Comparison of ENCODE assay signal across 32 mouse cellular contexts in the genomic region with DNA sequence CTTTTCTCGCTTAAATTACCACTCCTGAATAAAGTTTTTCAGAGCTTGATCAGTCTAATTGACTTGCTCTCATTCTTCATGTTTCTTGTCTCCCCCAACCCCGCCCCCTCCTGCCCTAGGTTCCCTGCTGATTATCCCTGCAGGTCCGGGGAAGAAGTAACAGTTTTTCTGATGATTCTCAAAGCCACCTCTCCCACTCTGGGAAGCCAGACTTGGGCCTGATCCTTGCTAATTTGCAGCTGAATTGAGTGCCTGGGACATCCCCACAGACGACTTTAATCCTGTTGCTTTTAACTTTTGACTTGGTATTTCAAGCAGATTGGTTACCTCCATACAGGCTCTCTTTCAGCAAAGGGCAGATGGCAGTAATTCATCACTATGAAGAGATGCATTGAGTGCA. TPM values are rescaled to one million over a fixed set of nuclear protein-coding genes. Genes with fewer than 3 reads are reported as not detected.
DNase-seq lines count a peak whose midpoint lies in the region; ATAC-seq and TF ChIP-seq lines count a peak whose summit lies in the region.
"Had no signal": no experiment of that assay in that cellular context is flagged by ENCODE, and none has a peak within 500 bp of the region (broad histone marks: within the 10 kb centered on the region; RNA-seq: fewer than 3 reads in every experiment).

No protein-coding gene starts in this region.

- no peak for ATAC-seq in kidney, postnatal 0 days (replicated peaks; ENCODE audit: low FRiP score, low read depth)
- ATAC-seq: activated CD4-positive, CD25-positive, alpha-beta regulatory T cell, adult 4 months; CD4-positive, CD25-positive, alpha-beta regulatory T cell, adult 4 months; forebrain, embryonic 13.5 days; forebrain, embryonic 16.5 days; Patski had no signal

- no peaks in the 10 kb centered on the region for H3K9me3 ChIP-seq in kidney, postnatal 0 days (replicated peaks; ENCODE audit: low read length)
- no peaks in the 10 kb centered on the region for H3K9me3 ChIP-seq in ES-E14 (ENCODE audit: control insufficient read depth, insufficient read depth, low read depth, low read length)
- H3K9me3 ChIP-seq: forebrain, embryonic 10.5 days; forebrain, embryonic 13.5 days; G1E; hindbrain, embryonic 12.5 days; hindbrain, embryonic 15.5 days had no signal

- in situ Hi-C loops in ES-E14 (cut with MboI; ENCODE audit: low sequenced_read_pairs in 2 of 2, unreplicated experiment in 2 of 2): loop anchor here in 1 of 2 experiments (10.0 kb wide), 1 partner anchor 56 kb away; no protein-coding TSS in a partner anchor

- DNase-seq in kidney, postnatal 0 days (ENCODE audit: low spot score): no peak
- no peak for DNase-seq in kidney, adult 8-10 months
- DNase-seq in ES-CJ7 (ENCODE audit: low read depth, low spot score) (peak; percentile 62), ES-E14 (ENCODE audit: low read depth, low spot score) (no peak)
- DNase-seq in layer of hippocampus, postnatal 10 days (ENCODE audit: low spot score in 2 of 2): no peak
- DNase-seq in lung, postnatal 25 days (ENCODE audit: low spot score): no peak
- DNase-seq: adrenal gland, adult 8-10 months; adrenal gland, postnatal 36 days; cerebellum, adult 11 months; cerebellum, adult 8-10 months; cerebellum, postnatal 14 days; gastrocnemius, postnatal 14 days; heart, adult 11 months had no signal

- H3K27ac ChIP-seq in kidney, postnatal 0 days: 0 out of 2 replicates have a peak overlapping the region, but pooled peaks have one; percentile 36
- peak overlapping the region; percentile 63; the same call in 1 of the 2 replicates for H3K27ac ChIP-seq in ES-E14 (ENCODE audit: insufficient read depth, low read depth, low read length, poor library complexity, severe bottlenecking)
- H3K27ac ChIP-seq: forebrain, embryonic 10.5 days; forebrain, embryonic 13.5 days; hindbrain, embryonic 12.5 days; hindbrain, embryonic 15.5 days had no signal

- H3K4me2 ChIP-seq in kidney, postnatal 0 days (ENCODE audit: low read length): no peak overlapping the region
- H3K4me2 ChIP-seq: forebrain, embryonic 13.5 days; heart, embryonic 11.5 days; hindbrain, embryonic 12.5 days; hindbrain, embryonic 15.5 days had no signal

- H3K9ac ChIP-seq in kidney, postnatal 0 days (ENCODE audit: low read depth, low read length): no peak overlapping the region
- no peak overlapping the region for H3K9ac ChIP-seq in ES-E14 (ENCODE audit: insufficient read depth, low read depth, low read length, poor library complexity, severe bottlenecking)
- H3K9ac ChIP-seq: forebrain, embryonic 13.5 days; hindbrain, embryonic 12.5 days; hindbrain, embryonic 15.5 days had no signal

- H3K27me3 ChIP-seq in kidney, postnatal 0 days (ENCODE audit: insufficient read depth, low read length): no peaks in the 10 kb centered on the region
- H3K27me3 ChIP-seq: forebrain, embryonic 13.5 days; hindbrain, embryonic 12.5 days; hindbrain, embryonic 15.5 days had no signal

- 19% methylated on average over 4 of the region's 4 CpGs for WGBS in kidney, postnatal 0 days

- H3K4me1 ChIP-seq in kidney, postnatal 0 days (replicated peaks; ENCODE audit: insufficient read depth, low read length): no peaks in the 10 kb centered on the region
- H3K4me1 ChIP-seq in ES-E14 (ENCODE audit: control insufficient read depth in 2 of 2, insufficient read depth in 2 of 2, low read length in 2 of 2, poor library complexity in 1 of 2): no peaks in the 10 kb centered on the region
- H3K4me1 ChIP-seq: forebrain, embryonic 13.5 days; hindbrain, embryonic 12.5 days; hindbrain, embryonic 15.5 days had no signal

- TF ChIP-seq CTCF in kidney, postnatal 0 days (IDR thresholded peaks at IDR 0.05; ENCODE audit: low read depth): no peak

- H3K36me3 ChIP-seq in kidney, postnatal 0 days (ENCODE audit: insufficient read depth, low read length): no peaks in the 10 kb centered on the region
- no peaks in the 10 kb centered on the region for H3K36me3 ChIP-seq in ES-E14 (ENCODE audit: control insufficient read depth, insufficient read depth, low read length, poor library complexity, severe bottlenecking)
- H3K36me3 ChIP-seq: forebrain, embryonic 10.5 days; G1E; hindbrain, embryonic 12.5 days; hindbrain, embryonic 15.5 days had no signal

- no peak overlapping the region for H3K4me3 ChIP-seq in kidney, postnatal 0 days (replicated peaks; ENCODE audit: low read depth, low read length)
- no peak overlapping the region for H3K4me3 ChIP-seq in ES-E14 (ENCODE audit: insufficient read depth in 1 of 2, low read depth in 1 of 2, low read length in 2 of 2, poor library complexity in 1 of 2, severe bottlenecking in 1 of 2)
- H3K4me3 ChIP-seq: forebrain, embryonic 10.5 days; forebrain, embryonic 13.5 days; hindbrain, embryonic 12.5 days; hindbrain, embryonic 15.5 days had no signal

TF ChIP-seq in ES-E14, 5 proteins besides CTCF, POLR2A, EP300 and RAD21:
- no peak for TF ChIP-seq HCFC1 (IDR thresholded peaks at IDR 0.05; ENCODE audit: borderline replicate concordance, insufficient read depth, low read length)
- no peak for TF ChIP-seq MAFK (IDR thresholded peaks at IDR 0.05; ENCODE audit: insufficient read depth, low read depth, low read length)
- no peak for TF ChIP-seq ZC3H11A (IDR thresholded peaks at IDR 0.05; ENCODE audit: borderline replicate concordance, low read depth, low read length)
- TF ChIP-seq ZNF384 (IDR thresholded peaks at IDR 0.05; ENCODE audit: low read depth, low read length): no peak
- no peak for TF ChIP-seq CHD2 (IDR thresholded peaks at IDR 0.05; ENCODE audit: low read depth, low read length)

RNA-seq across cellular contexts. Expression of a gene that starts 12.4 kb away (rescaled TPM):
- polyA plus RNA-seq in kidney, postnatal 0 days (2015; fragmentation: Nextera tagmentation; extraction: Ambion mirVana): 121 and 122 TPM in 2 replicates
- total RNA-seq in ES-E14 (2012; rRNA removed): 160 and 164 TPM in 2 replicates
- total RNA-seq in layer of hippocampus, postnatal 10 days (2021): 100 to 1,000 TPM; 215 to 229 TPM

RNA-seq across cellular contexts. Expression of a gene that starts 20.7 kb away (rescaled TPM):
- polyA plus RNA-seq in kidney, postnatal 0 days (2015; fragmentation: Nextera tagmentation; extraction: Ambion mirVana): 148 and 157 TPM in 2 replicates
- 209 and 309 TPM in 2 replicates for total RNA-seq in ES-E14 (2012; rRNA removed)
- 10 to 100 TPM; 57.5 to 71.1 TPM for total RNA-seq in layer of hippocampus, postnatal 10 days (2021)

RNA-seq across cellular contexts. Expression of a gene that starts 21.0 kb away (rescaled TPM):
- polyA plus RNA-seq in kidney, postnatal 0 days (2015; fragmentation: Nextera tagmentation; extraction: Ambion mirVana): 176 and 179 TPM in 2 replicates
- 158 and 173 TPM in 2 replicates for total RNA-seq in ES-E14 (2012; rRNA removed)
- total RNA-seq in layer of hippocampus, postnatal 10 days (2021): 100 to 1,000 TPM; 157 to 171 TPM

RNA-seq across cellular contexts. Expression of a gene that starts 24.5 kb away (rescaled TPM):
- not detected in 2 replicates for polyA plus RNA-seq in kidney, postnatal 0 days (2015; fragmentation: Nextera tagmentation; extraction: Ambion mirVana)
- not detected in 2 replicates for total RNA-seq in ES-E14 (2012; rRNA removed)
- not detected for total RNA-seq in layer of hippocampus, postnatal 10 days (2021)
- total RNA-seq: adrenal gland, adult 8-10 months; adrenal gland, postnatal 36 days; G1E; gastrocnemius, adult 18-20 months; heart, adult 8-10 months; heart, postnatal 25 days; hematopoietic stem cell, adult 5-6 weeks had no signal
- polyA plus RNA-seq: activated CD4-positive, CD25-positive, alpha-beta regulatory T cell, adult 4 months; C2C12; CD4-positive, CD25-positive, alpha-beta regulatory T cell, adult 4 months; embryonic facial prominence, embryonic 11.5 days; forebrain, embryonic 10.5 days; forebrain, embryonic 13.5 days; forebrain, embryonic 16.5 days; G1E; heart, embryonic 11.5 days; heart, embryonic 14.5 days; heart, postnatal 0 days; hindbrain, embryonic 12.5 days; hindbrain, embryonic 15.5 days; intestine, embryonic 14.5 days; Patski had no signal

RNA-seq across cellular contexts. Expression of a gene that starts 27.1 kb away (rescaled TPM):
- polyA plus RNA-seq in kidney, postnatal 0 days (2015; fragmentation: Nextera tagmentation; extraction: Ambion mirVana): 32.9 and 43.0 TPM in 2 replicates
- total RNA-seq in ES-E14 (2012; rRNA removed): 54.8 and 57.8 TPM in 2 replicates
- total RNA-seq in layer of hippocampus, postnatal 10 days (2021): 1 to 10 TPM; 5.3 to 5.6 TPM
- total RNA-seq: hematopoietic stem cell, adult 5-6 weeks had no signal
